Mouse (Mus musculus): Measurements from ENCODE around the gene Nudt9. TPM values are rescaled to one million over a fixed set of nuclear protein-coding genes. Genes with fewer than 3 reads are reported as not detected.
"Not testable (repeated sequence)": the region's sequence is repeated elsewhere in the genome, so short reads cannot be mapped to it uniquely, and the experiment has no call there.

The Nudt9 gene
- polyA plus RNA-seq, 1 experiment, result 32.8 TPM

- Histone ChIP-seq H3K4me3 (ENCODE audit: insufficient read depth, low read length) (no peak overlapping the region), H3K4me1 (ENCODE audit: control insufficient read depth, insufficient read depth, low read length) (no peaks in the 10 kb centered on the region), H3K27ac (ENCODE audit: insufficient read depth, low read length) (no peak overlapping the region)
- TF ChIP-seq POLR2A (IDR thresholded peaks at IDR 0.05; ENCODE audit: low read depth, low read length), result no peak
- no peak for TF ChIP-seq CTCF (IDR thresholded peaks at IDR 0.05; ENCODE audit: borderline replicate concordance, insufficient read depth, low read length)
Observed at GRCm38 (mm10) chr5:104010261-104010660, 35.8 kb upstream of the Nudt9 start.

- no peak overlapping the region for H3K27ac ChIP-seq (ENCODE audit: insufficient read depth, low read length)
- H3K4me3 ChIP-seq (ENCODE audit: insufficient read depth, low read length), result no peak overlapping the region
- no peaks in the 10 kb centered on the region for H3K4me1 ChIP-seq (ENCODE audit: control insufficient read depth, insufficient read depth, low read length)
- no peak for TF ChIP-seq CTCF (IDR thresholded peaks at IDR 0.05; ENCODE audit: borderline replicate concordance, insufficient read depth, low read length)
- TF ChIP-seq POLR2A (IDR thresholded peaks at IDR 0.05; ENCODE audit: low read depth, low read length), result no peak
Observed at GRCm38 (mm10) chr5:104011419-104011818, 34.7 kb upstream of the Nudt9 start.

GRCm38 (mm10) chr5:104021597-104022378 lies 24.3 kb upstream of the Nudt9 start, which contains the start of gene Hsd17b11:
TSS of gene Hsd17b11 (minus strand) at chr5:104021919.
- peak within 1 kb of the TSS; percentile 66 for H3K27ac ChIP-seq (ENCODE audit: insufficient read depth, low read length)
- no peak for TF ChIP-seq CTCF (IDR thresholded peaks at IDR 0.05; ENCODE audit: borderline replicate concordance, insufficient read depth, low read length)
- TF ChIP-seq POLR2A (IDR thresholded peaks at IDR 0.05; ENCODE audit: low read depth, low read length), result peak; percentile 74
- H3K4me3 ChIP-seq (ENCODE audit: insufficient read depth, low read length), result peak within 1 kb of the TSS; percentile 74
- peaks cover 11% of the 10 kb centered on the region for H3K4me1 ChIP-seq (ENCODE audit: control insufficient read depth, insufficient read depth, low read length)

- Histone ChIP-seq H3K27ac (ENCODE audit: insufficient read depth, low read length) (no peak overlapping the region), H3K4me1 (ENCODE audit: control insufficient read depth, insufficient read depth, low read length) (peaks cover 11% of the 10 kb centered on the region), H3K4me3 (ENCODE audit: insufficient read depth, low read length) (peak overlapping the region; percentile 61; the same call in 1 of the 2 replicates)
- TF ChIP-seq POLR2A (IDR thresholded peaks at IDR 0.05; ENCODE audit: low read depth, low read length) (no peak), CTCF (IDR thresholded peaks at IDR 0.05; ENCODE audit: borderline replicate concordance, insufficient read depth, low read length) (no peak)
Observed at GRCm38 (mm10) chr5:104022558-104022957, 23.5 kb upstream of the Nudt9 start.

- H3K4me3 ChIP-seq (ENCODE audit: insufficient read depth, low read length), result no peak overlapping the region
- peaks cover 11% of the 10 kb centered on the region for H3K4me1 ChIP-seq (ENCODE audit: control insufficient read depth, insufficient read depth, low read length)
- TF ChIP-seq POLR2A (IDR thresholded peaks at IDR 0.05; ENCODE audit: low read depth, low read length) (no peak; the same call in 1 of the 2 replicates), CTCF (IDR thresholded peaks at IDR 0.05; ENCODE audit: borderline replicate concordance, insufficient read depth, low read length) (no peak)
- no peak overlapping the region for H3K27ac ChIP-seq (ENCODE audit: insufficient read depth, low read length)
Observed at GRCm38 (mm10) chr5:104023289-104024020, 22.7 kb upstream of the Nudt9 start.

GRCm38 (mm10) chr5:104024193-104024592 lies 21.9 kb upstream of the Nudt9 start:
- H3K4me3 ChIP-seq (ENCODE audit: insufficient read depth, low read length); H3K27ac ChIP-seq (ENCODE audit: insufficient read depth, low read length): not testable (repeated sequence)
- peaks cover 11% of the 10 kb centered on the region for H3K4me1 ChIP-seq (ENCODE audit: control insufficient read depth, insufficient read depth, low read length)

- TF ChIP-seq POLR2A (IDR thresholded peaks at IDR 0.05; ENCODE audit: low read depth, low read length), result no peak
- TF ChIP-seq CTCF (IDR thresholded peaks at IDR 0.05; ENCODE audit: borderline replicate concordance, insufficient read depth, low read length), result no peak
- Histone ChIP-seq H3K4me1 (ENCODE audit: control insufficient read depth, insufficient read depth, low read length) (peaks cover 11% of the 10 kb centered on the region), H3K4me3 (ENCODE audit: insufficient read depth, low read length) (no peak overlapping the region), H3K27ac (ENCODE audit: insufficient read depth, low read length) (no peak overlapping the region)
Observed at GRCm38 (mm10) chr5:104024762-104025161, 21.3 kb upstream of the Nudt9 start.

- TF ChIP-seq POLR2A (IDR thresholded peaks at IDR 0.05; ENCODE audit: low read depth, low read length) (no peak), CTCF (IDR thresholded peaks at IDR 0.05; ENCODE audit: borderline replicate concordance, insufficient read depth, low read length) (no peak)
- H3K4me1 ChIP-seq (ENCODE audit: control insufficient read depth, insufficient read depth, low read length), result peaks cover 11% of the 10 kb centered on the region
- H3K4me3 ChIP-seq (ENCODE audit: insufficient read depth, low read length), result no peak overlapping the region
- no peak overlapping the region for H3K27ac ChIP-seq (ENCODE audit: insufficient read depth, low read length)
Observed at GRCm38 (mm10) chr5:104025245-104025854, 20.8 kb upstream of the Nudt9 start.

GRCm38 (mm10) chr5:104032434-104033097 lies 13.5 kb upstream of the Nudt9 start:
- TF ChIP-seq CTCF (IDR thresholded peaks at IDR 0.05; ENCODE audit: borderline replicate concordance, insufficient read depth, low read length) (no peak), POLR2A (IDR thresholded peaks at IDR 0.05; ENCODE audit: low read depth, low read length) (no peak)
- H3K4me1 ChIP-seq (ENCODE audit: control insufficient read depth, insufficient read depth, low read length), result no peaks in the 10 kb centered on the region
- H3K27ac ChIP-seq (ENCODE audit: insufficient read depth, low read length), result no peak overlapping the region

More at GRCm38 (mm10) chr5:104032434-104033097, 13.5 kb upstream of the Nudt9 start:
- H3K4me3 ChIP-seq (ENCODE audit: insufficient read depth, low read length), result no peak overlapping the region
